Mouse (Mus musculus) lung, embryonic 14.5 days (tissue): Measurements from ENCODE around the gene Tspan5. TPM values are rescaled to one million over a fixed set of nuclear protein-coding genes. Genes with fewer than 3 reads are reported as not detected.
A peak's percentile ranks its signal among the peaks of the same experiment; 100 is the strongest.

ENCODE experiments used
- ATAC-seq: fragments of 200-750 bp; cut with Nextera tagmentation; 2 replicates; pipeline ENCODE4 v1.8.0; 2017; ENCODE audit warnings: mild to moderate bottlenecking, moderate TSS enrichment, moderate library complexity; ENCODE audit not compliant: insufficient read depth
- DNase-seq: peaks from one replicate; pipeline ENCODE4 v3.0.0-alpha.2; 2015
- H3K27ac ChIP-seq: fragments of 300-500 bp; sonication (generic); 2 replicates; pipeline ENCODE4 v1.5.1; 2014; ENCODE audit warnings: low read depth, mild to moderate bottlenecking, moderate library complexity
- H3K27me3 ChIP-seq: fragments of 300-500 bp; sonication (generic); 2 replicates; pipeline ENCODE4 v1.6.1; 2014; ENCODE audit warnings: low read length, control low read depth; ENCODE audit not compliant: insufficient read depth
- H3K36me3 ChIP-seq: fragments of 300-500 bp; sonication (generic); 2 replicates; pipeline ENCODE4 v1.6.1; 2014; ENCODE audit warnings: control low read depth; ENCODE audit not compliant: insufficient read depth
- H3K4me1 ChIP-seq: fragments of 300-500 bp; sonication (generic); 2 replicates; pipeline ENCODE4 v1.6.1; 2014; ENCODE audit warnings: antibody characterized with exemption, control low read depth; ENCODE audit not compliant: insufficient read depth
- H3K4me2 ChIP-seq: fragments of 300-500 bp; sonication (generic); 2 replicates; pipeline ENCODE4 v1.6.1; 2014; ENCODE audit warnings: mild to moderate bottlenecking
- H3K4me3 ChIP-seq: fragments of 300-500 bp; sonication (generic); 2 replicates; pipeline ENCODE4 v1.5.1; 2014; ENCODE audit warnings: low read depth, low read length
- H3K9ac ChIP-seq: fragments of 300-500 bp; sonication (generic); 2 replicates; pipeline ENCODE4 v1.6.1; 2014
- H3K9me3 ChIP-seq: fragments of 300-500 bp; sonication (generic); 2 replicates; pipeline ENCODE4 v1.6.1; 2016; ENCODE audit warnings: low read depth, low read length, control low read depth
- CTCF ChIP-seq: IDR thresholded peaks from 2 replicates; pipeline ENCODE4 v1.5.1; 2016; ENCODE audit warnings: antibody characterized with exemption, low read depth
- WGBS: fragments of 180-500 bp; shearing (Covaris S2); extraction: QIAGEN DNeasy Blood & Tissue Kit; methylation state at CpG from one replicate; pipeline ENCODE4 v1.1.7; 2014; 5-methylcytosine and 5-hydroxymethylcytosine counted together
- polyA plus RNA-seq: library from polyadenylated mRNA; unstranded; fragments of >200 nt; fragmentation: Nextera tagmentation; extraction: Ambion mirVana; gene quantifications from 2 replicates; pipeline ENCODE4 v1.2.1, GENCODE M21; 2014

Gene Tspan5
- polyA plus RNA-seq, 1 experiment from 2014 or later = 28.3 TPM

GRCm38 (mm10) chr3:138807795-138808194 is 65.8 kb downstream of the Tspan5 start:
- Histone ChIP-seq H3K36me3 (no peaks in the 10 kb centered on the region), H3K4me2 (no peak overlapping the region), H3K9ac (no peak overlapping the region), H3K9me3 (no peaks in the 10 kb centered on the region), H3K4me3 (no peak overlapping the region), H3K4me1 (0 out of 2 replicates have a peak, but pooled peaks cover 7% of the 10 kb centered on the region), H3K27ac (no peak overlapping the region), H3K27me3 (no peaks in the 10 kb centered on the region)
- DNase-seq (no peak), ATAC-seq (no peak)
- 67% methylated on average over 4 of the region's 4 CpGs for WGBS
- no peak for TF ChIP-seq CTCF

GRCm38 (mm10) chr3:138809509-138809908 is 67.5 kb downstream of the Tspan5 start:
- no peak overlapping the region for H3K27ac ChIP-seq
- DNase-seq (no peak), ATAC-seq (no peak)
- H3K36me3 ChIP-seq = no peaks in the 10 kb centered on the region
- 86% methylated on average over 8 of the region's 8 CpGs for WGBS
- no peaks in the 10 kb centered on the region for H3K27me3 ChIP-seq
- no peak for TF ChIP-seq CTCF
- no peak overlapping the region for H3K9ac ChIP-seq
- H3K4me3 ChIP-seq = no peak overlapping the region
- H3K4me2 ChIP-seq = no peak overlapping the region
- H3K4me1 ChIP-seq = no peaks in the 10 kb centered on the region
- no peaks in the 10 kb centered on the region for H3K9me3 ChIP-seq

GRCm38 (mm10) chr3:138812565-138812964 is 70.6 kb downstream of the Tspan5 start:
- ATAC-seq (no peak), DNase-seq (no peak)
- no peak overlapping the region for H3K27ac ChIP-seq
- H3K9ac ChIP-seq = no peak overlapping the region
- WGBS = 50% methylated on average over 3 of the region's 3 CpGs
- no peaks in the 10 kb centered on the region for H3K9me3 ChIP-seq
- H3K4me2 ChIP-seq = no peak overlapping the region
- no peak for TF ChIP-seq CTCF
- no peaks in the 10 kb centered on the region for H3K4me1 ChIP-seq
- H3K27me3 ChIP-seq = no peaks in the 10 kb centered on the region
- H3K4me3 ChIP-seq = no peak overlapping the region
- no peaks in the 10 kb centered on the region for H3K36me3 ChIP-seq

GRCm38 (mm10) chr3:138813139-138813810 is 71.3 kb downstream of the Tspan5 start:
- no peak overlapping the region for H3K4me2 ChIP-seq
- no peak overlapping the region for H3K9ac ChIP-seq
- no peak for DNase-seq
- no peaks in the 10 kb centered on the region for H3K36me3 ChIP-seq
- no peak overlapping the region for H3K4me3 ChIP-seq
- no peak overlapping the region for H3K27ac ChIP-seq
- H3K4me1 ChIP-seq = no peaks in the 10 kb centered on the region
- H3K27me3 ChIP-seq = no peaks in the 10 kb centered on the region
- TF ChIP-seq CTCF = no peak
- no peaks in the 10 kb centered on the region for H3K9me3 ChIP-seq
- no peak for ATAC-seq
- WGBS = 71% methylated on average over 13 of the region's 13 CpGs

GRCm38 (mm10) chr3:138814457-138814856 is 72.5 kb downstream of the Tspan5 start:
- no peak for TF ChIP-seq CTCF
- ATAC-seq = no peak
- no peaks in the 10 kb centered on the region for H3K27me3 ChIP-seq

GRCm38 (mm10) chr3:138815127-138815837 is 73.3 kb downstream of the Tspan5 start:
- 0 out of 2 replicates have a peak, but pooled peaks have one; percentile 12 for ATAC-seq
- no peak for TF ChIP-seq CTCF
- H3K27me3 ChIP-seq = no peaks in the 10 kb centered on the region
- DNase-seq = peak; percentile 27
- WGBS = 71% methylated on average over 7 of the region's 7 CpGs
- no peak overlapping the region for H3K27ac ChIP-seq
- no peaks in the 10 kb centered on the region for H3K4me1 ChIP-seq
- H3K4me3 ChIP-seq = no peak overlapping the region
- no peaks in the 10 kb centered on the region for H3K36me3 ChIP-seq
- no peak overlapping the region for H3K9ac ChIP-seq
- H3K4me2 ChIP-seq = no peak overlapping the region
- H3K9me3 ChIP-seq = no peaks in the 10 kb centered on the region

More at GRCm38 (mm10) chr3:138814457-138814856, 72.5 kb downstream of the Tspan5 start:
- Histone ChIP-seq H3K27ac (no peak overlapping the region), H3K9me3 (no peaks in the 10 kb centered on the region), H3K36me3 (no peaks in the 10 kb centered on the region), H3K4me3 (no peak overlapping the region), H3K9ac (no peak overlapping the region), H3K4me1 (no peaks in the 10 kb centered on the region), H3K4me2 (no peak overlapping the region)
- DNase-seq = no peak
- WGBS = 73% methylated on average over 5 of the region's 5 CpGs

- DNase-seq (peak; percentile 29), ATAC-seq (peak; percentile 62; the same call in 1 of the 2 replicates)
- H3K36me3 ChIP-seq = no peaks in the 10 kb centered on the region
- 41% methylated on average over 5 of the region's 5 CpGs for WGBS
- TF ChIP-seq CTCF = no peak
- no peak overlapping the region for H3K9ac ChIP-seq
- no peak overlapping the region for H3K27ac ChIP-seq
- no peak overlapping the region for H3K4me3 ChIP-seq
- peaks cover 2% of the 10 kb centered on the region; the same call in 1 of the 2 replicates for H3K4me1 ChIP-seq
- no peak overlapping the region for H3K4me2 ChIP-seq
- H3K9me3 ChIP-seq = no peaks in the 10 kb centered on the region
- no peaks in the 10 kb centered on the region for H3K27me3 ChIP-seq
Measured at GRCm38 (mm10) chr3:138816888-138817656, 75.1 kb downstream of the Tspan5 start.
